Mouse (Mus musculus): ENCODE data around the gene Fap. TPM values are rescaled to one million over a fixed set of nuclear protein-coding genes. Genes with fewer than 3 reads are reported as not detected.

Fap gene
- 1.6 TPM for total RNA-seq (2023)

GRCm38 (mm10) chr2:62573753-62574159, at the start of gene Fap:
Gene Fap, minus strand, starts transcription at chr2:62574075.

GRCm38 (mm10) chr2:62483550-62483949, 90.3 kb downstream of the Fap start, which contains the start of gene Gcg:
Gene Gcg, minus strand, starts transcription at chr2:62483650.

Other genes with a start within 250 kb of the Fap start
- 50.7 TPM for gene Dpp4, start 161.8 kb downstream of the Fap start, total RNA-seq (2023)
- gene Gcg, start 90.4 kb downstream of the Fap start, total RNA-seq (2023), result not detected
- 21.5 TPM for gene Ifih1, start 72.2 kb upstream of the Fap start, total RNA-seq (2023)
- gene Gca, start 90.2 kb upstream of the Fap start, total RNA-seq (2023), result 0.21 TPM